Mouse (Mus musculus): ENCODE measurements around the gene Fgfr2. TPM values are rescaled to one million over a fixed set of nuclear protein-coding genes. Genes with fewer than 3 reads are reported as not detected.
A peak's percentile ranks its signal among the peaks of the same experiment; 100 is the strongest.

Gene Fgfr2
- polyA plus RNA-seq, 1 experiment from 2014 or later: 67.0 TPM

DNA sequence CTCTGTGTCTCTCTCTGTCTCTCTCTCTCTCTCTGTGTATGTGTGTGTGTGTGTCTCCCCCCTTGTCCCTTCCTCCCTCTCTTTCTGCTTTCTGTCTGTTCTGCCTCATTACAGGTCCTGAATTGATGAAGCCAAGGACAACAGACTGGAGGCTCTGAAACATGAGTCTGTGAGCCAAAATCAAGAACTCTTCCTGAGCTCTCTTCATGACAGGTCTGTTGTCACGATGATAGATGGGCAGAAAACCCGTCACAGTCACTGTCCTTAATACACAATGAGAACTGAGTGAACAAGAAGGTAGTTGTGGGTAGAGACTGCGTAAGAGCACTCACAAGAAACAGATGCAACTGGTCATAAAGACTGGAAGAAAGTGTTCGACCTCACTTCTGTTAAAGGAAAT, 762.8 kb downstream of the Fgfr2 start:
- no peak overlapping the region for H3K27ac ChIP-seq
- no peak for ATAC-seq
- no peak overlapping the region for H3K4me2 ChIP-seq (replicated peaks)
- H3K9me3 ChIP-seq: no peaks in the 10 kb centered on the region
- no peak overlapping the region for H3K4me3 ChIP-seq (replicated peaks)
- no peaks in the 10 kb centered on the region for H3K36me3 ChIP-seq
- H3K27me3 ChIP-seq (replicated peaks): no peaks in the 10 kb centered on the region
- WGBS: 82% methylated on average over 4 of the region's 4 CpGs
- H3K4me1 ChIP-seq (replicated peaks): no peaks in the 10 kb centered on the region; the same call in 1 of the 2 replicates
- H3K9ac ChIP-seq: no peak overlapping the region

- 63% methylated on average over 4 of the region's 4 CpGs for WGBS
- H3K4me3 ChIP-seq (replicated peaks): no peak overlapping the region
Observed at GRCm38 (mm10) chr7:132358709-132359108, 764.4 kb downstream of the Fgfr2 start.

GRCm38 (mm10) chr7:132358250-132358649, 764.9 kb downstream of the Fgfr2 start:
- no peak overlapping the region for H3K9ac ChIP-seq
- no peaks in the 10 kb centered on the region for H3K36me3 ChIP-seq
- no peaks in the 10 kb centered on the region; the same call in 1 of the 2 replicates for H3K4me1 ChIP-seq (replicated peaks)
- H3K27ac ChIP-seq: no peak overlapping the region
- ATAC-seq: no peak
- no peaks in the 10 kb centered on the region; the same call in 1 of the 2 replicates for H3K9me3 ChIP-seq
- no peaks in the 10 kb centered on the region for H3K27me3 ChIP-seq (replicated peaks)
- no peak overlapping the region for H3K4me2 ChIP-seq (replicated peaks)
- 53% methylated on average over 3 of the region's 3 CpGs for WGBS
- no peak overlapping the region for H3K4me3 ChIP-seq (replicated peaks)

More at GRCm38 (mm10) chr7:132358709-132359108, 764.4 kb downstream of the Fgfr2 start:
- Histone ChIP-seq H3K9ac (no peak overlapping the region), H3K27me3 (replicated peaks) (no peaks in the 10 kb centered on the region), H3K9me3 (no peaks in the 10 kb centered on the region; the same call in 1 of the 2 replicates), H3K4me2 (replicated peaks) (no peak overlapping the region), H3K27ac (no peak overlapping the region), H3K4me1 (replicated peaks) (no peaks in the 10 kb centered on the region; the same call in 1 of the 2 replicates), H3K36me3 (no peaks in the 10 kb centered on the region)
- ATAC-seq: no peak

- Histone ChIP-seq H3K9me3 (no peaks in the 10 kb centered on the region; the same call in 1 of the 2 replicates), H3K27me3 (replicated peaks) (no peaks in the 10 kb centered on the region), H3K4me3 (replicated peaks) (no peak overlapping the region), H3K4me2 (replicated peaks) (no peak overlapping the region), H3K4me1 (replicated peaks) (no peaks in the 10 kb centered on the region; the same call in 1 of the 2 replicates), H3K9ac (no peak overlapping the region), H3K27ac (no peak overlapping the region), H3K36me3 (no peaks in the 10 kb centered on the region)
- no peak for ATAC-seq
- 86% methylated on average over 3 of the region's 3 CpGs for WGBS
Observed at GRCm38 (mm10) chr7:132357841-132358237, 765.3 kb downstream of the Fgfr2 start.

GRCm38 (mm10) chr7:132356881-132357840, 766.0 kb downstream of the Fgfr2 start:
- no peak for ATAC-seq
- 69% methylated on average over 10 of the region's 10 CpGs for WGBS

DNA sequence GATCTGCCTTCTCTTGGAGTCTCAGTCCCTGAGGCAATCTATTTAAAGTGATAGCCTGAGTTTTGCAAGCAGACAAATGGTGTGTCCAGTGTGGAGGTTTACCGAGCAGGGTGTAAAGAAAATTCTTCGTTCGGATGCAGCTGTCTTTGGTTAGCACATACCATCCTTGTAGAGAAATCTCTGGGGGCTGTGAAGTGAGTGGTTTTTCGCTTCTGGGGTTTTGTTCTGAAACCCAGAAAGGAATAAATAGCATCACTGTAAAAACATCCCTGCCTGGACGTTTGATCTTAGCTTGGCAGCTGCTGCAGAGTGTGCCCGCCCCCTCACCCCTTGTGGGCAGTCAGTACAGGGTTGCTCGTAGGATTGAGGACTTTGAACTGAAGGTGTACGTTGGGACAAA, 767.0 kb downstream of the Fgfr2 start:
- WGBS: 43% methylated on average over 8 of the region's 8 CpGs
- Histone ChIP-seq H3K9me3 (no peaks in the 10 kb centered on the region; the same call in 1 of the 2 replicates), H3K4me2 (replicated peaks) (no peak overlapping the region), H3K9ac (no peak overlapping the region), H3K4me1 (replicated peaks) (no peaks in the 10 kb centered on the region; the same call in 1 of the 2 replicates), H3K27ac (no peak overlapping the region), H3K36me3 (no peaks in the 10 kb centered on the region), H3K4me3 (replicated peaks) (no peak overlapping the region), H3K27me3 (replicated peaks) (no peaks in the 10 kb centered on the region)
- ATAC-seq: no peak

More at GRCm38 (mm10) chr7:132356881-132357840, 766.0 kb downstream of the Fgfr2 start:
- no peaks in the 10 kb centered on the region; the same call in 1 of the 2 replicates for H3K9me3 ChIP-seq
- H3K27me3 ChIP-seq (replicated peaks): no peaks in the 10 kb centered on the region
- no peak overlapping the region for H3K9ac ChIP-seq
- H3K27ac ChIP-seq: no peak overlapping the region
- no peak overlapping the region for H3K4me2 ChIP-seq (replicated peaks)
- H3K36me3 ChIP-seq: no peaks in the 10 kb centered on the region
- no peaks in the 10 kb centered on the region; the same call in 1 of the 2 replicates for H3K4me1 ChIP-seq (replicated peaks)
- no peak overlapping the region for H3K4me3 ChIP-seq (replicated peaks)

DNA sequence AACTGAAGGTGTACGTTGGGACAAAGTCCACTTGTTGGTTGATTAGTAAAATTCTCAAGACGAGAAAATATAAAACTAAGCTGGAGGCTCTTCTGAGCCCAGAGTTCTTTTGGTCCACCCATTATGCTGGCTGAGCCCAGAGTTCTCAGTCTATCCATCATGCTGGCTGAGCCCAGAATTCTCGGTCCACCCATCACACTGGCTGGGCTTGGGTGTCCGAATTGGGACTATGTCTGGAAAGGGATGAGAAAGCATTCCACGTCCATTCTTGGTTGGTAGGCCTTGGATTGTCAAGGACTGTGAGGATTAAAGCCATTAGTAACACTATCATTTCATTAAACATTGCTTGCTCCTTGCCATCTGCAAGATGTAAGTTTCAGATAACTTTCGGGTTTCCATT, 767.4 kb downstream of the Fgfr2 start:
- no peak overlapping the region for H3K27ac ChIP-seq
- H3K9ac ChIP-seq: no peak overlapping the region
- H3K36me3 ChIP-seq: no peaks in the 10 kb centered on the region
- no peak overlapping the region for H3K4me3 ChIP-seq (replicated peaks)
- 59% methylated on average over 6 of the region's 6 CpGs for WGBS
- H3K4me1 ChIP-seq (replicated peaks): no peaks in the 10 kb centered on the region; the same call in 1 of the 2 replicates
- H3K27me3 ChIP-seq (replicated peaks): no peaks in the 10 kb centered on the region
- no peak for ATAC-seq
- no peaks in the 10 kb centered on the region; the same call in 1 of the 2 replicates for H3K9me3 ChIP-seq
- no peak overlapping the region for H3K4me2 ChIP-seq (replicated peaks)

- Histone ChIP-seq H3K36me3 (no peaks in the 10 kb centered on the region), H3K4me3 (replicated peaks) (no peak overlapping the region), H3K4me1 (replicated peaks) (0 out of 2 replicates have a peak, but pooled peaks cover 8% of the 10 kb centered on the region), H3K9me3 (no peaks in the 10 kb centered on the region), H3K27ac (no peak overlapping the region), H3K27me3 (replicated peaks) (no peaks in the 10 kb centered on the region), H3K4me2 (replicated peaks) (no peak overlapping the region), H3K9ac (no peak overlapping the region)
- no peak for ATAC-seq
- WGBS: 59% methylated on average over 6 of the region's 6 CpGs
Observed at GRCm38 (mm10) chr7:132349075-132349572, 774.0 kb downstream of the Fgfr2 start.

DNA sequence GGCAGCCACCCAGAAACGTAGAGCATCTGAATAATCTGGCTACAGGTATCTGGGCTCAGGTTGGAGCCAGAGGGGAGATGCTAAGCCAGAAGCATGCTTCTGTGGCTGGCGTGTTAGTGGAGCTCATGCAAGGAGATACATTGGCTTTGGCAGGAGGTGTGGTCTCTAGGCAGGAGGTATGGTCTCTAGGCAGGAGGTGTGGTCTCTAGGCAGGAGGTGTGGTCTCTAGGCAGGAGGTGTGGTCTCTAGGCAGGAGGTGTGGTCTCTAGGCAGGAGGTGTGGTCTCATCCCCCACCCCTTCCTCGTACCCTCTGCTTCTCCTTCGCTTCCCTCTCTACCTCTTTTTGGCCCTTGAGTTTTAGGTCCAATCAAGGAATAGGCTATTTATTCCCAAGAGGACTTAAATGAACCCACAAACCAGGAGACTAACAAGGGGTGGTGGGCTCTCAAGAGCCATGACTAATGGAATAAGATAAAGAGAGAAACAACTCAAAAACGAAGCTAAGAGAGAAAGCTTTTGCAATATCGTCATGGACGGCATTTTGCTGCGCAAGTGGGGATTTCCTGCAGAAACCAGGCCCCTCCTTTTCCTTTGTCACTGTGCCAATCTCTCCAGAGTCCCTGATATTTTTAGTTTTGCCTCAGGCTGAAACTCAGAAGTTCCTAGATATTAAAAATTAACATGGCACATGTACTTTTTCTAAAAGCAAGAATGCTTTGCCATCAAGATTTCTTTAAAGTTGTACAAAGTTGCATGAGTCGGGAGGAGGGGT, 775.7 kb downstream of the Fgfr2 start:
- no peaks in the 10 kb centered on the region for H3K9me3 ChIP-seq
- H3K4me2 ChIP-seq (replicated peaks): no peak overlapping the region
- ATAC-seq: no peak
- 76% methylated on average over 9 of the region's 9 CpGs for WGBS
- H3K27me3 ChIP-seq (replicated peaks): no peaks in the 10 kb centered on the region
- no peaks in the 10 kb centered on the region for H3K36me3 ChIP-seq
- H3K4me1 ChIP-seq (replicated peaks): 0 out of 2 replicates have a peak, but pooled peaks cover 8% of the 10 kb centered on the region
- no peak overlapping the region for H3K9ac ChIP-seq
- no peak overlapping the region for H3K4me3 ChIP-seq (replicated peaks)
- no peak overlapping the region for H3K27ac ChIP-seq

DNA sequence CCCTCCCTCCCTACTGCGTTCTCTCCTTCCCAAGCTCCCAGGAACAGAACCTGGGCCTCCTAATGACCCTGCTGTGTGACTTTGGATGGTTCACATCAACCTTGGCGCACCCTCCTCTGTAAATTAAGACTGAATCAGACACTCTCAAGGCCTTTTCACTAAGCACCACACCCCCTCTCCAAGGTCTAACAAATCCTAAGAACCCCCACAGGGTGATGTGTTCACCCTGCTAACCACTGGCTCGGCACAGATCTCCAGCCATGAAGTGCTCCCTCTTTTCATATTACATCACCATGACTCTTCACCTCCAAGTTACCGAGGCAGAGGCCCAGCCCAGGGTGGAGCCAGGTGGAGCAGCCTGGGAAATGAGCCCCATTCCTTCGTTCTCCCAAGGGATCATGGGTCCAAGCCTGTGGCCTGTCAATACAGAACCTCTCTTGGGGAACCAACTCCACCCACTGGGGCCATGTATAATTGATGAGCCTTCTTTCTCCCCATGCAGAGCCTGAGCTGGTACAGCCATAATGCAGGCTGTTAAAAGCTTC, 777.6 kb downstream of the Fgfr2 start:
- 0 out of 2 replicates have a peak, but pooled peaks cover 8% of the 10 kb centered on the region for H3K4me1 ChIP-seq (replicated peaks)
- H3K4me2 ChIP-seq (replicated peaks): no peak overlapping the region
- no peak overlapping the region for H3K4me3 ChIP-seq (replicated peaks)
- WGBS: 72% methylated on average over 5 of the region's 5 CpGs
- peak; percentile 80 for ATAC-seq
- no peak overlapping the region for H3K27ac ChIP-seq
- no peaks in the 10 kb centered on the region for H3K9me3 ChIP-seq
- H3K27me3 ChIP-seq (replicated peaks): no peaks in the 10 kb centered on the region
- H3K36me3 ChIP-seq: no peaks in the 10 kb centered on the region
- no peak overlapping the region for H3K9ac ChIP-seq

DNA sequence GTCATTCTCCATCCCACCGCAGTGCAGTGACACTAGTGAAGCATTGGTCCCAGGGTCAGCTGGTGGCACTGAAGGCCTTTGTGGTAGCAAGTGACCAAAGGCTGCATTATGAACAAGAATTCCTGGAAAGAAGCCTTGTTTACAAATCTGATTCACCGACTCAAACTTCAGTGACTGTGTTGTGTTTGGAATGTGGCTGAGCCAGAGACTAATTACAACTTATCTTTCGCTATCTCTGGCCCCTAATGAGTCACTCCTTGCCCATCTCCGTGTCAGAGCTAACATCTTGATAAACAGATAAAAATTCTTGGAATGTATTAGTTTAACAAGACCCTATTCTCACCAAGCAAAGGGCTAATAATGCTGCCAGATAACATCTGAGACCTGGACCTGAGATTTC, 778.5 kb downstream of the Fgfr2 start:
- no peaks in the 10 kb centered on the region for H3K9me3 ChIP-seq
- no peak overlapping the region for H3K4me2 ChIP-seq (replicated peaks)
- H3K36me3 ChIP-seq: no peaks in the 10 kb centered on the region
- ATAC-seq: no peak
- 36% methylated on average over 4 of the region's 4 CpGs for WGBS
- H3K4me3 ChIP-seq (replicated peaks): no peak overlapping the region
- no peak overlapping the region; the same call in 1 of the 2 replicates for H3K27ac ChIP-seq
- no peaks in the 10 kb centered on the region for H3K27me3 ChIP-seq (replicated peaks)
- H3K9ac ChIP-seq: no peak overlapping the region
- H3K4me1 ChIP-seq (replicated peaks): 0 out of 2 replicates have a peak, but pooled peaks cover 8% of the 10 kb centered on the region
